Mouse (Mus musculus) spleen, adult 2 months (tissue): ENCODE measurements around the gene Gm17402.

Experiments
- CTCF ChIP-seq: fragments of 200-500 bp; IDR thresholded peaks from 2 replicates; pipeline ENCODE4 v1.5.1; 2011; ENCODE audit warnings: mild to moderate bottlenecking, inconsistent platforms; ENCODE audit not compliant: insufficient read depth, insufficient read length, insufficient replicate concordance; ENCODE audit errors: extremely low read depth
- POLR2A ChIP-seq: fragments of 200-500 bp; IDR thresholded peaks from 2 replicates; pipeline ENCODE4 v1.6.1; 2011; ENCODE audit warnings: low read depth, low read length, inconsistent platforms

GRCm38 (mm10) chr3:67378215-67378614, 3.3 kb upstream of the Gm17402 start:
- TF ChIP-seq CTCF (no peak), POLR2A (no peak)
